Mouse (Mus musculus) cerebellum, adult 8-10 months (tissue): Measurements from ENCODE around the gene Rassf3.
A peak's percentile ranks its signal among the peaks of the same experiment; 100 is the strongest.

ENCODE experiments used
- DNase-seq: peaks from one replicate; pipeline ENCODE4 v3.0.0; 2022

Rassf3 gene

GRCm38 (mm10) chr10:121476190-121476967 lies at the start of gene Rassf3:
TSS of gene Rassf3 (minus strand) at chr10:121476347.
- peak; percentile 47 for DNase-seq

DNA sequence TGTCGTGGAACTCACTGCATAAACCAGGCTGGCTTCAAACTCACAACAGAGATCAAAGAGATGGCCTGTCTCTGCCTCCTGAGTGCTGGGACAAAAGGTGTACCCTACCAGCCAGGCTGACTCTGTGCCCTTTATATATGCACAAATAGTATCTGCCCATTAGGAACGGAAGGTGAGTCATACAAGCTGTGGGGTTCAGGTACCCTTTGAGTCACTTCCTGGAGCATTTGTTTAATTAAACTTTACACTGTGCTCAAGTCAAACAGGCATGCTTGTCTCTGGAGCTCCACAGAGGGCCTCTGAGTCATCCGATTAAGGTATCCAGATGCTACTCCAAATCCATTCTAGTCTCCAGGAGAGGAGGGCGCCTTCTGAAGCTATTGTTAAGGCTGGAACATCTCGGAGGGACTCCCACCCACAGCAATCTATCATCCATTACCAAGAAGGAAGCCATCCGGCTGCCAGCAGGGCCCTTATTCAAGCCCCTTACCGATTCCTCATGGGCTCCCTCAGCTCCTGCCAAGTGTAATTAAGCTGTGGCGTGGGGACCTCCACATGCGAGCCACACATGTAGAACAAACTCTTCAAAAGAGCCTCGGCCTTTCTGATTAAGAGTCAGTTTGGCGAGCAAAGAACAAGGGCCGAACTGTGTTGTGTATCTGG lies 44.9 kb upstream of the Rassf3 start:
- no peak for DNase-seq

- no peak for DNase-seq
Observed at GRCm38 (mm10) chr10:121519710-121520109, 43.6 kb upstream of the Rassf3 start.

DNA sequence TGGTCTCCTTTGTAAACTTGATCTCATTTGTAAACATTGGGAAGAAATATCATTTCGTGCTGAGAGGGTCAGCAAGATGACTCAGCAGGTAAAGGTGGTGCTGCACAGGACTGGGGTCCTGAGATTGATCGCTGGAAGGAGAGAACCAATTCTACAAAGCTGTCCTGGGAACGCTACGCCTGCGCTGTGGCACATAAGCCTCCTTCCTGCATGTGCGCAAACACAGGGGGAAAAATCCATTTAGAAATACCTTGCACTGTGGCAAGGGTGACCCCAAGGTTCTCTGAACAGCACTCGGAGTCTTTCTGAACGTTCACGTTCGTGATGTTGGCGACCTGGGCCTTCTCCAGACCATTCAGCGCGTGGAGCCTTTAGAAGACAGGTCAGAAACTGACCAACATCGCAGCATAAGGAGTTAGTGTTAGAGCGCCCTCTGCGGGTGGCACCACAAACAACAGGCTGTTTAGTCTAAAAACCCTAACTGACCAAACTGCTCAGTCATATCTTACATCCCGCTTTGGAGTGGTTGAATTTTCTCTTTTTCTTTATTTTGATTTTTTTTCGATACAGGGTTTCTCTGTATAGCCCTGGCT lies 40.0 kb upstream of the Rassf3 start:
- DNase-seq: peak; percentile 85

GRCm38 (mm10) chr10:121509751-121510643 lies 33.9 kb upstream of the Rassf3 start:
- no peak for DNase-seq

DNA sequence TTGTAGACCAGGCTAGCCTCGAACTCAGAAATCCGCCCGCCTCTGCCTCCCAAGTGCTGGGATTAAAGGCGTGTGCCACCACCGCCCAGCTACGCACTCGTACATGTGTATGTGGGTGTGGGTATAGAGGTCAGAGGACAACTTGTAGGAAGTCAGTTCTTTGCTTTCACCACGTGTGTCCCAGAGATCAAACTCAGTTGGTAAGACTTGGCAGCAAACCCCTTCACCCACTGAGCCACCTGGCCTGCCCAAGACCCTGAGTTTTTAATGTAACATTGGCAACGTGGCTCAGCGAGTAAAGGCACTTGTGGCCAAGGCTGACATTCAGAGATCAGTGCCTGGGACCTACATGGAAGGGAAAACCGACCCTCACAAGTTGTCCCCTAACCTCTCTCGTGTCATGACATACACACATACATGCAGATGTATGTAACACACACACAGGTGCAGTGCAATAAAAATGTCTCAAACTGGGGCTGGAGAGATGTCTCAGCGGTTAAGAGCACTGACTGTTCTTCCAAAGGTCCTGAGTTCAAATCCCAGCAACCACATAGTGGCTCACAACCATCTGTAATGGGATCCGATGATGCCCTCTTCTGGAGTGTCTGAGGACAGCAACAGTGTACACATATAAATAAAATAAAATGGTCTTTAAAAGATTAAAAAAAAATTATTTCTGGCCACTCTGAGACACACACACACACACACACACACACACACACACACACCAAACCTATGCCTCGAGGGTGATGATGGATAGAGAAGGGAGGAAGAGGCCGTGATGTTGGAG lies 31.8 kb upstream of the Rassf3 start:
- DNase-seq: no peak

DNA sequence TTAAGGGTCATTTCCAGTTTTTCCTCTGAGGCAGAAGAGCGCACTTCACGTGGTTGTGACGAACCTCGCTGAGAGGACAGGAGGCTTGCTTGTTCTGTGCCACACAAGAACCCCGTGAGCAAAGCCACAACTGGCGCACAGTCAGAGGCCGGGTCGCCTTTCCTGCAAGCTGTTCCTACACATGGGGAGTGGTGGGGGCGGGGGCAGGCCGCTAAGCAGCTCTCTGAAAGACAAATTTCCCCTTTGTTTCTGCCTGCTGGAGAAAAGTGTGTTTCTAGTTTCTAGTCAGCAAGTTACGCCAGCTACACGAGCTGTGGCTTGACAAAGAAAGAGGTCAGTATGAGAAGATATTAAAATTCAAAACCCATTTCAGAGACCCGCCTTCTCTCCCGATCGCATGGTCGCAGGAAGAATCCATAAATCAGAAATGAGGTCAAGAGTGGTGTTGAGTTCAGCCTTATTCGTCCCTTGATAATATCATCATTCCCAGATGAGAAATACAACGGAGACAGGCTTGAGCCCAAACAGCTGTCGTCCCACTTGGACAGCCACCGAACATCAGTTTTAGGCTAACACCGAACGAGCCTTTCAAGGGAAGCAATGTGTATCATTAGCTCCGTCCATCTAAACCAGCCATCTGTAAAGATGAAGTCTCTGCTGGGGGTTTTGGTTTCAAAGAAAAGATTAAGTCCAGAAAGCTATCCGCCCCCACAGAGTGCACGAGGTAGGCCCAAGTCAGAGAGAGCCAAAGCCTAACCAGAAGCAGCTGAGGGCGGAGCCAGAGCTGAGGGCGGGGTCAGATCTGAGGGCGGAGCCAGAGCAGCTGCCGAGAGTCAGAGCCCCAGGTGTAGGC lies 30.8 kb upstream of the Rassf3 start:
- no peak for DNase-seq

- DNase-seq: no peak
Observed at GRCm38 (mm10) chr10:121505929-121506328, 29.8 kb upstream of the Rassf3 start.

DNA sequence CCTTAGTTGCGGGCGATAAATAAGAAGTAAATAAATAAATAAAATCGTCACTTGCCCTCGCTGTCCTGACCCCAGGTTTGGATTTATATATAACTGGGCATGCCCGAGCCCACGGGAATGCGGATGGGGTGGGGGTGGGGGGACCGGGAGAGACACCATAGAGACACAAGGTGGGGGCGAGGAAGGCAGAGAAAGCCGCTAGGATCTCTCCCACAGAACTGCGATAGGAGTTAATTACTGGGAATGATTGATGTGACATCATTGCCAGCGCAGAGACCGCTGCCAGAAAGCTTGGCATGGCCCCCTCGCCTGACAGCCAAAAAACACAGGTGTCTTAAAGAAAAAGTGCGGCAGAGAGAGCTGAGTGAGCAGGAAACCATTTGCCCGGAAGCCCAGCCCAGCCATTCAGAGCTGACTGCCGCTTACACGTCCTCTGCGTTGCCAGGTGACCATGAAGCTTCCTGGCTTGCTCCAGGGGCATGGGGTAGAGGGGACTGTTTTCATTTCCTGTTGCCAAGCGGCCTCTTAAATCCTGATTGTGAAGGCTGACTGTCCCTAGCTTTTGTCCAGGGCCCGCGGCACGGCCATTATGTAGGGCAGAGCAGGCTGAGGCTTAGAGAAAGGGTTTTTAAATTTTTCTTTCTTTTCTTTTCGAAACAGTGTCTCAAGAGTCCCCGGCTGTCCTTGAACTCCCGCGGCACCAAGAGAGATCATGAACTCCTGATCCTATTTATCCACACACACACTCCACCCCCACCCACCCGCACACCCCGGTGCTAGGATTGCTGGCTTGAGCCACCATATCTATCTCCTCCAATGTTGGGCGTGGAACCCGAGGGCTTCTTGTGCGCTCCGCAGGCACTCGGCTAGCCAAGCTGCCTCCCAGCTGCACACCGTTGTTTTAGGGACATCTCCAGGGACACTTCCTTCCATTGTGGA lies 29.1 kb upstream of the Rassf3 start:
- DNase-seq: peak; percentile 69

- DNase-seq: no peak
Observed at GRCm38 (mm10) chr10:121501160-121501559, 25.0 kb upstream of the Rassf3 start.

DNA sequence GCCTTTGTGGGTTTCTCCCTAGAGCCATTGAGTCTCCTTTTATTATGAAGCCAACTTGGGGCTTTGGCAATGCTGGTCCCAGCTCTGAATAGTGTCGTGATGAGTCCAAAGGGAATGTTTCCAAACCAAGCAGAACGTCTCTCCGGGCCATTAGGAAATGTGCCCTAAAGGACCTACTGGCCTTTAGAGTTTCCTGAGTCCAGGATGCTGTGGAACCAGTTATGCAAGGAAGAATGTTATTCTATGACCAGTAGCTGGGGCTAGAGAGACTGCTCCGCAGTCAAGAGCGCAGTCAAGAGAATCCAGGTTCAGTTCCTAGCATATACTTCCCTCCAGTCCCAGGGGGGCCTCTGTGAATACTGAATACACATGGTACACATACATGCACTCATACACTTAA lies 23.9 kb upstream of the Rassf3 start:
- no peak for DNase-seq

- DNase-seq: no peak
Observed at GRCm38 (mm10) chr10:121499063-121499462, 22.9 kb upstream of the Rassf3 start.

DNA sequence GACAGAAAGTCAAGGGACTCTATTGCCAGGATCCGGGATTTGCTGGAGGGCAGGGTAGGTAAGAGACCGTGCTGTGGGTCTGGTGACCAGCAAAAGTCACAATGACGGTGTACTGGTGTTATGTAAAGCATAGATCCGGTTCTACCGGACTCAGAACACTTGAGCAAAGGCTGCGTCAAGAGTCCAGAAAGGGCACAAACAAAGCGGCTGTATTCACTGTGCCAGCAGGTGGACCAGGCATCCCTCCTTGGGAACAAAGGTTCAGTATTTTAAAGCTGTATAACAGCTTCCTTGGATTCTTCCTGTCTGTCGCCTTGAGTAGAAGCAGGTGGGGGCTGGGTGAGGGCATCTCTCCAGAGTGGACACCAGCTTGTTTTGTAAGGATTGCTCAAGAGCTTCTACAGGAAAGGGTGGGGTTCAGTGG lies 22.3 kb upstream of the Rassf3 start:
- no peak for DNase-seq

- DNase-seq: no peak
Observed at GRCm38 (mm10) chr10:121497968-121498367, 21.8 kb upstream of the Rassf3 start.

GRCm38 (mm10) chr10:121496616-121497015 lies 20.5 kb upstream of the Rassf3 start:
- DNase-seq: no peak

GRCm38 (mm10) chr10:121494163-121494425 lies 17.9 kb upstream of the Rassf3 start:
- DNase-seq: no peak

GRCm38 (mm10) chr10:121493374-121494162 lies 17.4 kb upstream of the Rassf3 start:
- DNase-seq: no peak

DNA sequence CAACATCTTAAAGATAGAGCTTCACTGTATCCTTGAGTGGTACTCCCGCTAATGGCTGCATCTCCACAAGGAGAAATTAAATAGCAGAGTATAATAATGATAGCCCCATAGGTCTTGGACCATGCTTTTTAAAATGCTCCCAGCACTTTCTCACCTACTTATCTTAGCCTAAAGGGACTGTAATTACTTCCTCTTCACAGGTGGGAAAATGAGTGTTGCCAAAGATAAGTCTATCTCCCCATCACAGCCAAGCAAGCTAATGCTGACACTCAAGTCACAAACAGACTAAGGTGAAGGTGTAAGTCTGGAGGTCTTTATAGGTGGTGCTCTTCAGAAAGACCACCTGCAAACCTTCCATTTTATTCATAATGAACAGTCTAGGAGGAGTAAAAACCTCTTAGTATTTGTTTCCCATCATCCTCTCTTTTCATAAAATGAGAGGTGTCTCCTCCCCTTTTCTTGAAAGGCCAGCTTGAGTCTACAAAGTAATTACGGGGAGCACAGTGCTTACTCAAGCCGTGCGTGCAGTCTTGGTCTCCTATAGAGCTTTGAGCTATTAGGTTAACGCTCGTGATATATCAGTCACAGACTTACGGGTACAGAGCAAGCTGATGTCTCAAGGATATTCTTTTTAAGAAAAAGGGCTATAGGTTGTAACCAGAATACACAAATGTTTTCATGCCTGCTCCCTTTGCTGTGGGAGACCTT lies 16.6 kb upstream of the Rassf3 start:
- DNase-seq: no peak

DNA sequence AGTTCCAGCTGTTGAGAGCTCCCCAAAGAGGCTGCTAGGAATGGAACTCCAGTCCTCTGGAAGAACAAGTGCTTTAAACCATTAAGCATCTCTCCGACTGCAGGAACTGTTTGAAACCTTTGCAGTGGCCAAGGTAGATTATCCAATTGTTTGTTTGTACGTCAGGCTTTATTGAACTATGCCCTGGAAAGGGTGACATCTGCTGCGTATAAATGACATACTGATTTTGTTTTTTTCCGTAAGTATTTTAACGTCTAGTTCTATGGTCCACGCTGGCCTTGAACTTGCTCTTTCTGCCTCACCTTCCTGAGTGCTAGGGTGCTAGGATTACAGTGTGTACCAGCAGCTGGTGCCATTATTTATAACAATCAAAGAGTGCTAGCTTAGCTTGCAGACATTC lies 13.8 kb upstream of the Rassf3 start:
- DNase-seq: no peak
